Mouse (Mus musculus) spleen, embryonic (tissue): ENCODE measurements around the gene Sde2.

Experiments
- CTCF ChIA-PET: fragments of 350-600 bp; sonication (Branson Sonifier 250); formaldehyde crosslinking; loops from one replicate; lab custom pipeline; 2022; lab: Charles Lee

The Sde2 gene

DNA sequence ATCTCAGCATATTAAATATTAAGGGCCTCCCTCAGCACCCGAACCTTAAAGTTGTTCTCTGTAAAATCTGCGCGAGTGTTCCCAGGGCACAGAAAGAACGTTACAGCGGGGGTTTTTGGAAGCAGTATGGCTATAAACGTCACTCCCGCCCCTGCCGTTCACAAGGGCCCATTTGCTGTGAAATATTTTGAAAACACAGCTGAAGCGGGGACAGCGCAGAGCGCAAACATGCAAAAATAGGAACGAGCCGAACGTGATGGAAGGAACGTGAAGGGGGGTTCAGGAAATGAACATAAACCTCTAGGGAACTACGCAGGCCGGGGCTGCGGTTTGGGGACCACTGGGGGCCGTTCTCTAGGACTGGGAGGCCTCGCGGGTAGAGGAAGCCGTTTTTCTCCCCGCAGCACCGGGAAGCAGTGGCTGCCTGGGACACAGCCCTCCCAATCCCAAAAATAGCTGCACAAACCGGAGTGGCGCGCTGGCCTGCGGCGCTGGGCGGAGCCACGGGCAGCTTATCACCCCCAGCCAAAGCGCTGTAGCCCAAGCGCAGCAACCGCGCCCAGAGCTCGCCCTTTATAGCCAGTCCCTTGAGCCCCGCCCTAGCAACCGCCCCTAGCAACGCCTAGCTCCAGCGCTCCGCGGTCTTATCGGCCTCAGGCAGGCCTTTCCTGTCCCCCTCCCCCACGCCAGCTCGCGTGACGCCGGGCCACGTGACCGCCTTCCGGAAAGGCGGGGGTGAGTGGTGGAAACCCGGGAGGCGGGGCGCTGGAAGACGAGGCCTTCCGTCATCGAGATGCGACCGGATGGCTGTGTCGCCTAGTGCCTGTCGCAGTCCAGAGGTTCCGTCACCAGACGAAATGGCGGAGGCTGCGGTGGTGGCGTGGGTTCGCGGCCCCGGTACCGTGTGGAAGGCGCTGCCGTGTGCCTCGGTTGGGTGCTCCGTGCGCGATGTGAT is at the start of gene Sde2:
Gene Sde2, plus strand, starts transcription at position 812 of the 955 bp plus-strand sequence.
- CTCF ChIA-PET = interaction anchor here (1.3 to 2.3 kb wide), 3 partner anchors 23 to 29 kb away, joined by 3 to 23 read pairs (median 4); no protein-coding TSS in a partner anchor

DNA sequence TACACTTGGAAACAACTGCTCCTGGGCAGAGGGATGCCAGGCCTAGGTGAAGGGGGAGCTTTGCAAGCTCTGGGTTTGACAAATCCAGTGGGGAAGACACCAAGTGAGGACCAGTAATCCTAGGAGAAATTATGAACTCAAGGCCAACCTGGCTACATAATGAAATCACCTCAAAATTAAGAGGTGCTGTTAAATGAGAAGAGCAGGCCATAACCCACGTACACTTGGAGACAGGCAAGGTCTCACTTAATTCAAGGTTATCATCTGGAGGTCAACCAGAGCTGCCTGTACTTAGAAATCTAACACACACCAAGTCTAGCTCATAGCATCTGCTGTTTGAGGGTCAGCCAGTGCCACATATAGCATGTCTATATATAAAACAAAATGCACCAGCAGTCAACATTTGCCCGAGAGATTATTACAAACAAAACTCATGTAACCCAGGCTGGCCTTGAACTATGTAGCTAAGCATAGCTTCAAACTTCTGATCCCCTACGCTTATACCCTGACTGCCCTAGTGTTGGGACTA is 49.4 kb upstream of the Sde2 start:
- CTCF ChIA-PET = interaction anchor here (0.6 to 1.0 kb wide), 2 partner anchors 31 to 314 kb away, joined by 3 read pairs; no protein-coding TSS in a partner anchor

DNA sequence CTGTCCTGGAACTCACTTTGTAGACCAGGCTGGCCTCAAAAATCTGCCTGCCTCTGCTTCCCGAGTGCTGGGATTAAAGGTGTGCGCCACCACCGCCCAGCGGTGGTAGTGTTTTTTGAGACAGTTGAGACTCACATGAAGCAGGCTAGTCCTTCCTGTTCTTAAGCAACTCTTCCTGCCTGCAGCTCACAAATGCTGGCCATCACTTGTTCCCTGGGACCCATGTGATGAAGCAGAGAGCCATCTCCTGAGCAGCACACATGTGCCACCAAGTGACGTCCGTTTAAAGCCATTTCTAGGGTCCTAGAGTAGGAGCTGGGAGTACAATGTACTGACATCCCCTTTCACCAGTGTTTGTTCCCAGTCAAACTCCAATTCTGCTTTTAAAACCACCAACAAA is 47.0 kb upstream of the Sde2 start:
- CTCF ChIA-PET = no interaction called here

DNA sequence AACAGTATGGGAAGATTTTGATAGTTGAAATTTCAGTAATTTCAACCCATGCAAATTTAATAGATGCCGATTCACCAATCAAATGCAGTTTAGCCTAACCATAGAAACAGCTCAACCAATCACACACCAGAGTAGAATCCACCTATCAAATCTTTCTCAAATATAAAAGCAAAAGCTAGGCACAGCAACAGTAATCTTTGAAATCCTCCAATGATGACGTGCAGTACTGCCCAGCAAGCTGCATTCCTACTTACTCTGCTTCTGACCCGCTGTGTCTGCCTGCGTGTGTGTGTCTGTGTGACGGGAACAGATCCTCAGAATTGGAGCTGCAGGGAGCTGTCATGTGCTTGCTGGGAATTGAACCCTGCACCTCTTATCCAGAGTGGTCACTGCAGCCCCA is 42.1 kb upstream of the Sde2 start:
- CTCF ChIA-PET = interaction anchor here (0.7 to 0.9 kb wide), 4 partner anchors 17 to 445 kb away, joined by 3 to 6 read pairs (median 4); no protein-coding TSS in a partner anchor

DNA sequence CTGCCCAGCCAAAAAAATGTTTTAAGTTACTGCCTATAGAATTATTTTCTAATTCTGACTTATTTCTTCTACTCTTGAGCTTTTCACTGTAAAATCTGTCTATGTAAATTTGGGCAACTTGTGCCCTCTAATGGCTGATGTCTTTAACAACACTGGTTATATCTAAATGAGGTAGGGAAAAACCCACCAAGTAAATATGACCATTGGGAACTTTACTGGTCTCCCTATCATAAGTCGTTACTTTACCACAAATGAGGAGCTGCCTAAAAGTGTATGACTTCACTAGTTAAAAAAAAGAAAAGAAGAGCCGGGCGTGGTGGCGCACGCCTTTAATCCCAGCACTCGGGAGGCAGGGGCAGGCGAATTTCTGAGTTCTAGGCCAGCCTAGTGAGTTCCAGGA is 40.0 kb upstream of the Sde2 start:
- CTCF ChIA-PET = interaction anchor here (0.6 to 1.0 kb wide), 4 partner anchors 16 to 84 kb away, joined by 3 to 7 read pairs (median 6); no protein-coding TSS in a partner anchor

DNA sequence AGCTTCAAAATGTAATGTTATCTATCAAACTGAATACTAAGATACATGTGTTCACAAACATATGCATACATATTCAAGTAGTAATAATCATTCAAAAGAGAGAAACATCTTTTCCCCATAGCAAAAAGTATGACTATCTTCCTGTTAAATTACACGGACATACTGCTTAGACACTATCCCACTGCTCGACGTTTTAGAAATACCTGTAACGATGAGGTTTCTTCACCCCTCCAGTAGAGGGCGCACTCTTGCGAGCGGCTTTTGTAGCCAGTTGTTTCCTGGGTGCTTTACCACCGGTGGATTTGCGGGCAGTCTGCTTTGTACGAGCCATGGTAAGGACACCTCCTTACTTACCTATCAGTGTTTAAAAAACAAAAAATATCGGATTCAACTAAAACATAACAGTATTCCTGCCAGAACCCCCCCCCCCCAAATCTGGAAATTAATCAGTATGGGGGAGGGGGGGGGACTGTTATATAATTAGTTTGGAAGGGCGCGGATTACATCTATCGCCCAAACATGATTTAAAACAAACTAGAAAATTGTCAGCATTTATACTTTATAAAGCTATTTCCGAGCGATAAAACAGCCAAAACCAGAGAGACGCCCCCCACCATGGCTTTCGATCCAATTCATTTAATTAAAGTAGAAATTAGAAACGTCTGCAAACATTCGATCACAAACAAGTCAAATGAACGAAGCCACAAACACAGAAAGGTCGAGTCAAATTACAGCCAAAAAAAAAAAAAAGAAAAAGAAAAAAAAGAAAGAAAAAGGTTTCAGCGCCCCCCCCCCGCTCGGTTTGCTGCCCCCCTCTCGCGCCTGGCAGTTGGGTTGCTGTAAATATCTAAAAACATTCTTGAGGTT is 39.1 kb upstream of the Sde2 start:
- CTCF ChIA-PET = interaction anchor here (0.7 to 1.4 kb wide), 7 partner anchors 15 to 390 kb away, joined by 4 to 12 read pairs (median 7); no protein-coding TSS in a partner anchor

DNA sequence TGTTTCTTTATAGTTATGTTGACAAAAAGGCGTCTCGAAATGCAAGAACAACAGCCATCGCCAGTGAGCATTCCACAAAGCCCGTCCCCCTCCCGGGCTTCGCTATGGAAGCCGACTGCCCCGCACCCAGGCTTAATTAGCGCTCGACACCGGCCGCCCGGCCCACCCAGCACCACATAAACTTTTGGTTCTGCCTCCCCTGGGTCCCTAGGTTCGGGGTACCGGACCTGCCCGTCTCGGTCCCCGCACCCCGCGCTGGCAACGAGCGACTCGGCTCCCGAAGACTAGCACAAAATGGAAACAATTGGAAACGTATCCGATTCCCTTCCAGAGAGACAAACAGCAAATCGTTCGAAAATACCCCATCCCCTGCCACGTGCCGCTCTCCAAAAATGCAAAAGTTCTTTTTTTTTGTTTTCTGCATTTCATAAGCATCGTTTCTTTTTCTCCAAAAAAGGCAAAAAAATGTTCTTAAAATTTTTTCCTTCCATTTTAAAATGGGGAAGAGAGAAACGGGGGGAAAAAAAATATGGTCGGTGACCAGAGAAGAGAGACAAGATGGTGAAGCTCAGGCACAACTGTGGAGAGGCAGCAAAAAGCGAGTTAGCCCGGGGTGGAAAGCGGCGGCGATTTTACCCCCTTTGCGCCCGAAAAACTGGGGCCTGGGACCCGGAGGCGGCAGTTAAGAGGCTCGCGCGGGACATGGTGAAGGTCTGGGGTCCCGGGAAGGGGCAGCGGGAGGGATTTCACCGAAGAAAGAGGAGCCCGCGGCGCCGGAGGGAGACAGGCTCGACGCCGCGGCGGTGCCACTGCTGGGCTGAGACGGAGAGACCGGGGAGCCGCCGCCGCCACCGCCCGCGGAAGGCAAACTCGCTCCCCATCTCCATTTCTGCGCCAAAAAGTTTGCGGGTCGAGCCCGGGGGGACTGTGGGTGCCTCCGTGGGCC is 38.2 kb upstream of the Sde2 start:
- CTCF ChIA-PET = interaction anchor here (0.7 to 1.4 kb wide), 3 partner anchors 43 to 146 kb away, joined by 4 to 9 read pairs (median 8); no protein-coding TSS in a partner anchor

DNA sequence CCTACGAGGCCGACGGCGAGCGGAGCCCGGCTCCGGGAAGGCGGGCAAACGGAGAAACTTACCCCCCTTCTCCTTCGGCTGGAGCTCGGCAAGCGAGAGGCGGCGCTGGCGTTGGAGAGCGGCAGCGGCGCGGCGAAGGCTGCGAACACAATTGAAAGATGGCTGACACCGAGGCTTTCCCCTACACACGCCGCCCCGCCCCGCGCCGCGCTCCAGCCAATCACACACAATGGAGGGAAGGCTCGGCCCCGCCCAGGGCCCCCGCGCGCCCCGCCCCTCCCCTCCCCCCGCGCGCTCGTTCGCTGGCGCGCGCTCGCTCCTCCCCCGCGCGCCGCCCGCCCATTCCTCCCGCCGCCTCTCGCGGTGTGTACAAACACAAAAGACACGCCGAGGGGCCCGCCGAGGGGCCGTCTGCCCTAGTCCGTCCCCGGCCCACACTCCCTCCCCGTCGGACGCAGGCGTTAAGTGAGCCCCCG is 37.5 kb upstream of the Sde2 start:
- CTCF ChIA-PET = no interaction called here

DNA sequence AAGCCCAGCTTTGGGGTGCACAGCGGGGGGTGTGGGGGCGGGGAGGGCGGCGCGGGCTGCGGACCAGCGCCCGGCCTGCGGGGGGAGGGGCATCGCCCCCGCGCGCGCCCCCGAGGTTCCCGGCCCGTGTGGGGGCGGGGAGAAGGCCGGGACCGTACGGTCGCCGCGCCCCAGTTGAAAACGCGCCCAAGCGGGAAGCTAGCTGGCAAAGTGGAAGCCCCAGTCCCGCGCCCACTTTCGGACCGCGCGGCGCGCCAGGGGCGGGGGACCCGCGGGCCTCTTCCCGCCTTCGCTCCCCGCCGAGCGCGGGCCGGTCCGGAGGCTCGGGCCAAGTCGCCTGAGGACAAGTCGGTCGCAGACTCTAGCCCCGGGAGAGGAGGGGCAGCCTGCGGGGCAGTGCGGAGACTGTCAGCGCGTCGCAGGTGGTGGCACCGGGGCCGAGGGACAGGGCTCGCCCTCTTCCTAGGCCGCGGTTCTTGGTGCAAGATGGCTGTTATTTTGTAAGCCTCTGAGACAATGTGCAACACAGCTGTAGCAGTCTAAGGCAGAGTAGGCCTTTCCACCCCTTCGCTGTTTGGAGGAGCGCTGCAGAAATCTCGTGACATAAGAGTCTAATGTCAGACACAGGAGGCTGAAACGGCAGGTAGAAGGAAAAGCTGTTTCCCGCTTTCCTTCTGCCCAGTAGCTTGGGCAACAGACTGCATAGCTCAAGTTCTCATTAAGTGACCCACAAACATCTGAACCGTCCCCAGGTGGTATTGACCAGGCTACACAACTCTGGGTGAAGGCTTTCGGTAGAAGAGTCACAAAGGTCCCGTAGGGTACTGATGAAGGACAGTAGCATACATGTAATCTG is 36.8 kb upstream of the Sde2 start, which contains the start of gene H3f3a:
Gene H3f3a, minus strand, starts transcription at position 59 of the 856 bp plus-strand sequence.
- CTCF ChIA-PET = interaction anchor here (0.5 to 1.1 kb wide), 2 partner anchors 15 to 18 kb away, joined by 3 to 4 read pairs; no protein-coding TSS in a partner anchor

DNA sequence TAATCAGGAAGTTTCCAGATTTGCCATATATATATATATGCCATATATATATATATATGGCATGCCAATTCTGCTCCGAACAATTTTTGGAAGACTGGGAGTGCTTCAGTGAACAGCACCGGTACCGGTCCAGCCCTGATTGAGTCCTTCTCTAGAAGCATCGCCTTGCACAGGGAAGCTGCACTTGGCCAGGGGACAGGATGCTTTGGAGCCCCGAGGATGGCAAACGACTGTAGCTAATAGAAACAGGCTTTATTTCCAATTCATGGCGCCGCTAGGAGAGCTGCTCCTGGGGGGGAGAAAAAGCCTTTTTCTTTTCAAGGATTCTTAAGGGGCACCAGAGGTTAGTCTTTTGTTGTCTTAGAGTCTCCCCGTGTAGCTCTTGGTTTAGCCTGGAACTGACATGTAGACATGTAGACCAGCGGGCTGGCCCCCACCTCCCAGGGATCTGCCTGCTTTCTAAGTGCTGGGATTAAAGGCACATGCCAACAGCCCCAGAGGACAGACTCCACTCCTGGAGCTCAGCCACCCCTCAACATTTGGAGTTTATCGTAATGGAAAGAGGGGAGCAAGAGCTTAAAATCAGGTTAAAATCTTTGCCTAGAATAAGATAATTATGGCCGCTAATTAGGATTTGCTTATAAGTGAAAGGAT is 35.4 kb upstream of the Sde2 start:
- CTCF ChIA-PET = no interaction called here

DNA sequence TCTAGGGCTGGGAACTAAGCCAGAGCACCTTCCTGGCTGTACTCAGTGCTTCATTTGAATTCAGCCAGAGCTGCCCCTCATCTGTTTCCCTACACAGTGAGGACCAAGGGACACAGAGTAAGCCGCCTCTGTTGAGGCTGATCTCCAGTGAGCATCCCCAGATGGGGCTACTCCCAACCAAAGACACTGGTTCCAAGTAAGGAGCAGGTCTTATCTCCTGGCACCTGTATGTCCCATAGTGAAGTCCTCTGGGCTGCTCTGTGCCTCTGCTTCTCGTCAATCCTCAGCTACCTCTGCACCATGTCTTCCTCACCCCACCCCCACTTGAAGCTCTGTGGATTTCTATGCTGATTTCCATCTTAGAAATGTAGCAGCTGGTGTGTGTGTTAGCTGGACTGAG is 32.9 kb upstream of the Sde2 start:
- CTCF ChIA-PET = no interaction called here

DNA sequence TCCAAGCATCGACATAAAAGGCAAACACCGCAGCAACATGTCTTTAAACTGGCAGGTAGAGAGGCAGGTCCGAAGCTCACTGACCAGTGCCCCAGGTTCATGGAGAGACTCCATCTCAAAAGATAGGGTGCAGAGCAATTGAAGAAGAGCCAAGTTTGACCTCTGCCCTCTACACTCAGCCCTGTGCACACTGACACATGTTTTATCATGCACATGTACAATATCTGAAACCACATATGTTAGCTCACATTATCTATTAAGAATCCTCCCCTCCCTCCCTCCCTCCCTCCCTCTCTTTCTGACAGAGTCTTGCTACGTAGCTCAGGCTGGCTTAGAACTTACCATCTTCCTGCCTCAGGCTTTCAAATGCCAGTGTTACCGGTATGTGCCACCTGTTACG is 29.8 kb upstream of the Sde2 start:
- CTCF ChIA-PET = interaction anchor here (1.0 kb wide), 1 partner anchor 28 kb away, joined by 4 read pairs; no protein-coding TSS in a partner anchor

DNA sequence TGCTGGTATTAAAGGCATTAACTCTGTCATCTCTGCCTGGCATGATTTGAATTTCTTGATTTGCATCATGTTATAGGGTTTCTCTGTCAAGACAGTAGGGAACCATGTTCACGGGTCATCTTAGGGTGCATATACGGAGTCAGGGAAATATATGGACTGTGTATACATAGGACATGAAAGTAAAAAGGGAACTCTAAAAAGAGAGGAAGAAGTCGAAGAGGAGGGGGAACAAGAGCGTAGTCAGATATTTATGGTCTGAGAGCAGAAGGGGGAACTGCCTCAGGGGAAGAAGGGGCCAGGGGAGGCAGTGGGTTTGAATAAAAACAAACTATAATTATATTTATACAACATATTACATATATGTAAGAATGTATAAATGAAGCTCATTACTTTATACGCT is 28.7 kb upstream of the Sde2 start:
- CTCF ChIA-PET = interaction anchor here (0.6 to 1.0 kb wide), 3 partner anchors 22 to 29 kb away, joined by 3 to 4 read pairs (median 3); no protein-coding TSS in a partner anchor

DNA sequence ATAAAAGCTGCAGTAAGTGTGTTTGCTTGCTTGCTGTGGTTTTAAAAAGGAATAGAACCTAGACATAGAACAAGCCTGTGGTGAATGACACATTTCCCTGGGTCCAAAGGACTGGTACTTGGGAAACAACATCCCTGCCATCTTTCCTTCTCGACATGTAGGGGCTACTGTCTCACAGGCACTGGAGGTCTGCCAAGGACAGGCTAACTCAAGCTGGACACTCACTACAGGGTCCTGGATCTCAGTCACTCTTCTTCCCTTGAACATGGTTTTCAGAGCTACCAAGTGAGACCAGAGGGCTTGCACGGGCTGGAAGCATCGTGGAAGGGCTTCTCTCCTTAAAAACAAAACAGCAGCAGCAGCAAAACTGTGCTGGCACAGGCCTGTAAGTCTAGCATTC is 27.2 kb upstream of the Sde2 start:
- CTCF ChIA-PET = interaction anchor here (0.6 to 1.5 kb wide), 3 partner anchors 16 to 36 kb away, joined by 3 to 23 read pairs (median 4); no protein-coding TSS in a partner anchor

DNA sequence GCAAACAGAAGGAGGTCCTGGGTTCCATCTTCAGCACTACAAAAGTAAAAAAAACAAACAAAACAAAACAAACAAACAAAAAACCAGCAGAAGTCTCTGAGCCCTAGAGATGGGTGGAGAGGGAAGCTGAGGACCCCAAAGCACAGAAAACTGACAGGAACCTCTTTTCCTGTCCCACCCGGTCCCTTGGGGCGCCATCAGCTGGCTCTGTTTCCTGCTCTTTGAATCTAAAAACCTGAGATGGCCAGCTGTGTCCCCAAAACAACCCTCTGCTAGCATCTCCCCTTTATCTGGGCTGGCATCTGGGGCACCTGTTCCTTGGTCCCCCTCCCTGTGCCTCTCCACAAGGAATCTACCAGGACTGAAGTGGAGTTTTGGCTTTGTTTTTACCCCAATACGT is 26.2 kb upstream of the Sde2 start:
- CTCF ChIA-PET = interaction anchor here (1.5 kb wide), 1 partner anchor 25 kb away, joined by 23 read pairs; no protein-coding TSS in a partner anchor

DNA sequence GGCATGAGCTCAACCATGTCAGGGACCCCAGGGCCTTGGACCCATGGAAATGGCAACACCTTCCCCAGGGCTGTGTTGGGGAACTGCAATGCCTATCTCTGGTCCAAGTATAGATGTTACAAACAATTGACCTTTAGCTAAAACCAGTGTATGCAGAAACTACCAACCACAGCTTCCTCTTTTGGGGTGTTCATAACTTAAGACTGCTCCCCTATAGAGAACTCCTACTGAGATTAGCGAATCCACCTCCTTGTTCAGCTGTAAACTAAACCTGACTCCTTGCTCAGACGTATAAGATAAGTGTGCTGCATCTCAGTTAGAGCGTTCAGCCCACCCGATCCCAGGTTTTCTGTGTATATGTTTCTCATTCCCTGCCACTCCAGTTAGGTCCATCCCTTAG is 24.3 kb upstream of the Sde2 start:
- CTCF ChIA-PET = interaction anchor here (0.5 to 1.6 kb wide), 3 partner anchors 10 to 18 kb away, joined by 3 to 6 read pairs (median 4); no protein-coding TSS in a partner anchor

DNA sequence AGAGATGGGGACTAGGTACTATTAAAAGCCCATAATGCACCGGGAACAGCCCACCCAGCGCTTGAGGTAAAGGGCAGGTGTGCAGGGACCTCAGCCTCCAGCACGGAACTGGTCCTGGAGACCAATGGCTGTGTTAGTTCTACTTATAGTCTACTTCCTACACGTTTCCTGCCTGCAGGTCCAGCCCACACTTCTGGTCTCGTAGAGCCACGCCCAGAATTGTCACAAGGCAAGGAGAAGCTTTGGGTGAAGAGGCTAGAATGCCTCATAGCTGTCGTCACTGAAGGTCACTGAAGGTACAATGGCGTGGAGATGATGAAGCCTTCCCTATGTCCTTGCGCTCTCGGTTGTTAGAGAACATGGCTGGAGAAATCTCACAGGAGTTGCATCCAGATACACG is 21.2 kb upstream of the Sde2 start:
- CTCF ChIA-PET = interaction anchor here (1.3 kb wide), 1 partner anchor 15 kb away, joined by 3 read pairs; the partner anchor contains the start of gene H3f3a

DNA sequence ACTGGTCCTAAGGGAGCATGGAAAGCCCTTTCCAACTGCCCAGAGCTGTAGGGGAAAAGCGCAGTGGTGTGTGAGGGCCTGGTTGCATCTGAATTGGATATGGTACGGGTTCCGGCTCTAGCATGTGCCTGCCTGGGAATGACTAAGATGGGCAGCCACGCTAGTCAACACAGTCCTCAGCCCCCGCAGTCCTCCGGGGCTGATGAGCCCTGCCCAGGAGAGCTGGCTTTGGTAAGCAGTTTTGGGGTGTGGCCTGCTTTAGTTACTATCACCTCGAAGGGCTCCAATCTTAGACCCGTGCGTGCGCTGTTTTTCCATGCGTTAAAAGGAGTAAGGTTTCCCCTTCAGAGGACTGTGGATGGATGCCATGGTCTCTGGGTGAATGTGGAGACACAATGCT is 20.8 kb upstream of the Sde2 start:
- CTCF ChIA-PET = interaction anchor here (0.5 to 1.3 kb wide), 2 partner anchors 9 to 16 kb away, joined by 3 to 33 read pairs; partner anchors contain the start of gene H3f3a
